Mouse (Mus musculus): Measurements from ENCODE around the gene Lrrc75b.

DNA sequence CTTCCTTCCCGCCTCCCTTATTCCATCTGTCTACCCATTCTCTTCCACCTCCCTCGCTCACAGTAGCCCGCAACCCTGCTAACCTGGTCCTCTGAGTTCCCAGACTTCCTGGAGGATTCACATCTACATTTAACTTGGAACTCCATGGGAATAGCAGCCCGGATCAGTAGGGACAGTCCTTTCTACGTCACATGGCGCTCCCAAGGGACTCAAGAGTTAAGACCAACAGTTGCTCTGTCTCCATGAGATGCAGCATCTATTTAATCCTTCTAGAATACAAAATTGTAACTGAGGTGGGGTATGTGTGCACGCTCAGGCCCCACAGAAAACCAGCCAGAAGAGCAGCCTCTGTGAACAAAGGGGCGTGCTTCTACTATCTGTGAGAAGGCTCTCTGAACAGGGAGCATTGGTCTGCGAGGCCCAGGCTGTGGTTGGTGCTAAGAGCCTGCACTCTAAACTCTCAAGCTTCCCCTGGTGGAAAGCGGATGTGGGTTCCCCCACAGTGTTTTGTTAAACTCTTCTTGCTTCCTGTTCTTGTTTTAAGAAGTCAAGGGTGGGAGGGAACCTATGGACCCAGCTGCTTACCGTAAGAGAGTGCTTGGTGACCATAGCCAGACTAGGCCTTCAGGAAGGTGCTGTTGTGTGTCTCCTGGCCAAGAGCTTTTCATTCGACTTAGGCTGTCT lies 31.2 kb upstream of the Lrrc75b start:
- no peak for TF ChIP-seq CTCF (IDR thresholded peaks at IDR 0.05; ENCODE audit: extremely low read depth, insufficient read depth, low read length)
- TF ChIP-seq POLR2A (IDR thresholded peaks at IDR 0.05; ENCODE audit: extremely low read depth, insufficient read depth, low read length), result no peak
